Mouse (Mus musculus): ENCODE data around the gene Sav1.

DNA sequence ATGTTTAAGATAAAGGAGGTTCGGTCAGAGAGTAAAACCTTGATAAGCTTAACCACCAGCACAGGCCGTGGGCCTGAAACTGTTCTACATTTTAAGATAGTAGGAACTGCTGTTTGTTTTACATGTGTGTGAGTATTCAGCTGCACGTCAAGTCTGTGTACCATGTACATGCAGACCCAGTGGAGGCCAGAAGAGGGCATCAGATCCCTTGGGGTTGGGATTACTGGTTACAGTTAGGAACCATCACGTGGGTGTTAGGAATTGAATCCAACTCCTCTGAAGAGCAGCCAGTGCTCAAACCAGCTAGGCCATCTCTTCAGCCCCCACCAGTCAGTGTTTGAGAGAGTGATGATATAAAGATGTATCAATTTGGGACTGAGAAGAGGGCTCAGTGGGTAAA, 24.3 kb downstream of the Sav1 start:
- TF ChIP-seq CTCF (IDR thresholded peaks at IDR 0.05; ENCODE audit: low read depth, low read length), result peak; percentile 76
- no peak for TF ChIP-seq POLR2A (IDR thresholded peaks at IDR 0.05; ENCODE audit: extremely low read depth, insufficient read depth, low read length)

All from liver, adult 2 months (tissue).